Mouse (Mus musculus): Measurements from ENCODE around the gene Nipsnap2.

- TF ChIP-seq POLR2A (IDR thresholded peaks at IDR 0.05; ENCODE audit: extremely low read depth, insufficient read depth, low read length) = no peak
- no peak for TF ChIP-seq CTCF (IDR thresholded peaks at IDR 0.05; ENCODE audit: low read depth, low read length)
Measured at GRCm38 (mm10) chr5:129724268-129724667, 595 bp upstream of the Nipsnap2 start.

Measured in liver, adult 2 months (tissue).